In genomic region chr2:92780021-92780420, GRCm38 (mm10) we compare ENCODE assay signal across 22 mouse cellular contexts.
"Had no signal": no experiment of that assay in that cellular context is flagged by ENCODE, and none has a peak within 500 bp of the region (broad histone marks: within the 10 kb centered on the region; RNA-seq: fewer than 3 reads in every experiment).

No protein-coding gene starts in this region.

- H3K4me3 ChIP-seq: left cerebral cortex, adult 2 months; liver, embryonic 13.5 days; megakaryocyte, embryonic 14.5 days; midbrain, embryonic 12.5 days; midbrain, embryonic 15.5 days; neural tube, embryonic 12.5 days; neural tube, embryonic 15.5 days had no signal

- H3K4me2 ChIP-seq: liver, embryonic 13.5 days; midbrain, embryonic 12.5 days; midbrain, embryonic 15.5 days; neural tube, embryonic 12.5 days; neural tube, embryonic 15.5 days had no signal

- H3K27ac ChIP-seq: left cerebral cortex, adult 2 months; liver, embryonic 13.5 days; midbrain, embryonic 12.5 days; midbrain, embryonic 15.5 days; neural tube, embryonic 12.5 days; neural tube, embryonic 15.5 days; stomach, postnatal 0 days had no signal

- H3K4me1 ChIP-seq: liver, embryonic 13.5 days; midbrain, embryonic 12.5 days; midbrain, embryonic 15.5 days; neural tube, embryonic 12.5 days; neural tube, embryonic 15.5 days had no signal

- ATAC-seq: lung, postnatal 0 days; midbrain, embryonic 15.5 days had no signal

- H3K36me3 ChIP-seq: liver, embryonic 13.5 days; midbrain, embryonic 12.5 days; midbrain, embryonic 15.5 days; neural tube, embryonic 12.5 days; neural tube, embryonic 15.5 days had no signal

- H3K27me3 ChIP-seq: liver, embryonic 13.5 days; midbrain, embryonic 12.5 days; midbrain, embryonic 15.5 days; neural tube, embryonic 12.5 days; neural tube, embryonic 15.5 days had no signal

- H3K9me3 ChIP-seq: liver, embryonic 13.5 days; megakaryocyte, embryonic 14.5 days; midbrain, embryonic 12.5 days; midbrain, embryonic 15.5 days; neural tube, embryonic 12.5 days; neural tube, embryonic 15.5 days had no signal

- DNase-seq: kidney, adult 18-20 months; kidney, adult 9 months; kidney, postnatal 14 days; kidney, postnatal 4 days; layer of hippocampus, postnatal 36 days; liver, embryonic 13.5 days; lung, adult 2 months; lung, postnatal 36 days; right cerebral cortex, adult 18-20 months; right cerebral cortex, postnatal 14 days; right cerebral cortex, postnatal 4 days; thymus, adult 2 months; thymus, postnatal 14 days; thymus, postnatal 4 days had no signal

- H3K9ac ChIP-seq: liver, embryonic 13.5 days; midbrain, embryonic 12.5 days; midbrain, embryonic 15.5 days; neural tube, embryonic 12.5 days; neural tube, embryonic 15.5 days had no signal
